Mouse (Mus musculus): Measurements from ENCODE around the gene Cog1. TPM values are rescaled to one million over a fixed set of nuclear protein-coding genes. Genes with fewer than 3 reads are reported as not detected.

Gene Cog1
- total RNA-seq, 4 experiments from 2014 or later, result 45.5 to 63.0 (median 54.6) TPM

DNA sequence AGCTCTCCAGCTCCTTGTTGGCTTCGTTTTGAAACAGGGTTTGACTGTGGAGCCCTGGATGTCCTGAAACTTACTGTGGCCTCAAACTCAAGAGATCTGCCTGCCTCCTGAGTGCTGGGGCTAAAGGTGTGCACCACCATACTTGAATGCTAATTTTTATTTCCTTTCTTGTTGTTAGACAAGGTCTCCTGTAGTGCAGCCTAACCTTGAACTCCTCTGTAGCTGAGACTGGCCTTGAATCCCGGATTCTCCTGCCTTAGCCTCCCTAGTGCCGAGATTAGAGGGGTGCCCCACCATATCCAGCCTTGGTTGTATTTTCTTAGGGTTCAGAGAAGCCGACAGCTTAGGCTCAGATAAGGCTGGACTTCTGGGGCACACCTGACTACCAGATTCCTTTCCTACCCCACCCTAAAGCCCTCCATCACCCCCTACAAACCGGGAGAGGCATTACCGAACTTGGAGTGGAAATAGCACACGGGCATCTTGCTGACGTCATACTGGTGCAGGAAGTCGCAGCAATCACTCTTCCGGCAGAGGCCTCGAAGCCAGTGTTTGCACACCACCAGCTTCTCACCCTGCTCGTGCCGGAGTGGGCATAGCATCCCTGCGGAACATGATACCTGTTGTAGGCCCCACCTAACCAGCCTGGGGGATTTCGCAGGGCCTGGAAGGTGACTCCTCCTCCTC is 57.1 kb downstream of the Cog1 start:
- DNase-seq, result no peak

DNA sequence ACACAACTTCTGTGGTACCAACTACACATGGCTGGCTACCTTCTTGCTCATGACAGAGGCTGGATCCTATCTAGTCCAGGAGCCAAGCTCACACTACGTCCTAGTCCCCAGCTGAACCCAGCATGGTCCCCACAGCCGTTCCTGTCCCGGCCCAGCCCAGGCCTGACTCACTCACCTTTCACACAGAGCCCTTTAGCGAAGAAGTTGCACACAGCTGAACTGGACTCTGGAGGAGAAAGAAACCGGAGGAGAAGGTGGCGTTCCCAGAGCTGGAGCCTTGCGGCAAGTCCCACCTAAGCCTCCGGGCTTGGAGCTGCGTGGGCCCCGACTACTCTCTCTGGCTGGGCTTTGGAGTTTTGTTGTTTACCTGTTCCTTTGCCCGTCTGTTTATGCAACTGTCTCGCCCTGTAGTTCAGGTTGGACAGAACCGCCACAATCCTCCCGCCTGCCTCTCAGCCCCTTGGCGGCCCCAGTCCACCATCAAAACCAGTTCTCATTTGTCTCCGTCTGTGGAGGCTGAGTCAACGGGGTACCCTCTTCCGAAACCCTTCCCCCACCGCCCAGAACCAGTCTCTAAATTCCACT is 59.8 kb downstream of the Cog1 start:
- no peak for DNase-seq

DNA sequence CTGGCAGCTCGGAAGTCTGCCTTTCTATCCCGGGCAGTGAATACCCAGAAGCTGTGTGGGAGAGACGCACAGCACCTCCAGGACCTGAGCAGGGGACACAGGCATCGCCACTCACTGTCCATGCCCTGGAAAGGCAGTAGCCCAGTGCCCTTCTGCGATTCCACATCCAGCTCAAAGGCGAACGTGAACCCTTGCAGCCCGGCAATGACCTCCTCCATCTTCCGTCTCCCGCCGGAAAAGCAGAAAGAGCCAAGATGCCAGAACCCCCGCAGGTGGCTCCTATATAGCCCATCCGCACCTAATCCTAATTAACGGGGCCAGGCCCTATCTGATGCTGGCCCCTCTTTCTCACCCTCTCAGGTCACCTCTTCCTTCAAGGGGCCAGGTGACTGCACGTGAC is 60.3 kb downstream of the Cog1 start:
- DNase-seq, result no peak

DNA sequence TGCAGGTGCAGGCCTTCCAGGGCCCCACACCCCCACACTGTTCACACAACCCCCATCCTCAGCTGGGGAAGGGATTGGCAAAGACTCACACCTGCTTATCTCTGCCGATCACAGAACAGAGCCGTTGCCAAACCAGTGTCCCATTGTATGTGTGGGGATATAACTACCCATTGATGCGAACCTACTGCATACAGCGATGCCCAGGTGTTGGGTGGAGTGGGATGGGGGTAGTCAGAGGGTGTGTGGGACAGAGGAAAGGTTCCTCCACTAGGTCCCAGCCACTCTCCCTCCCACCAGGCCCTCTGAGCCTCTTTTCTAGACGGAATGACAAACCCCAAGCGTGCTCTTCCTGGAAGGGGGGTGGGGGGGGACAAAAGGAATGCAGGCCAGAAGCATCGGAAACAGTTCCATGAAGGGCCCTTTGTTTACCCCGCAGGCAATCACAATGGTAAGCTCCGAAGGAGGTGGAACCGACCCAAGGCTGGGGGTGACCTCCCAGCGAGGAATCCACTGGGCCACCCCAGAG is 60.8 kb downstream of the Cog1 start, which contains the start of gene Cpsf4l:
TSS of gene Cpsf4l (minus strand) at position 287 of the 526 bp plus-strand sequence.
- no peak for DNase-seq

DNA sequence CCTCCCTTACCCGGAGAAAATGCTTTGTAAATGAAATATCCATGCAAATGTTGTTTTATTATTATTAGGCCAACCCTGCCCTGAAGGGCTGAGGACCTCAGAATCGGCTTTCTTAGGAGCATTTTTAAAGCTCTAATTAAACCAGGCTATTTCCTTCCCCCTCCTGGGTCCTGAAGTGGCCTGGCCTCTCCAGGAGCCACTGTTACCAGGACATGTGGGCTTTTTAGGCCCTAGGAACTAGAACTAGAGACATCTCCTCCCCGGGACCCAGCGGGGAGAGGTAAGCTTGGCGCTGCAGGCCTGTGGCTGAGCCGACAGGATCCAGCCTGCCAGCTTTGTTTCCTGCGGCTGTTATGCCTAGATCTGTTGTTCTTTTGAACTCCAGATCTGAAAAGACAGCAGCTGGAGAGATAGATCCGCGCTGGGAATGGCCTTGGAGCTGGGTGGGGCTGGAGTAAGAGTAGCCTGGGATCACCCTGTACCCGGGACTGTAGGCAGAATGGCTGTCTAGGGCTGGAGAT is 61.3 kb downstream of the Cog1 start:
- DNase-seq, result no peak

DNA sequence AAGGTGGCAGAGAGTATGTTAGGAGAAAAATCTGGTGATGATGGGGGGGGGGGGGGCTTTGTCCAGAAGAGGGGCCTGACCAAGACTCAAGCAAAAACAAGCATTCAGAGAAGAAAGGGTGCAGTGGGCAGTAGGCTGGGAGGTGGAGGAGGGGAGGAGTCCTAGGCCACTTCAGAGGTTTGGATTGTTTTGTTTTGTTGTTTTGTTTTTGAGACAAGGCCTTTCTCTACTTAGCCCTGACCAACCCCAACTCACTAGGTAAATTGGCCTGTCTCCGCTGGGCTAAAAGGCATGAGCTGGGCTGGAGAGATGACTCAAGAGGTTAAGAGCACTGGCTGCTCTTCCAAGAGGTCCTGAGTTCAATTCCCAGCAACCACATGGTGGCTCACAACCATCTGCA is 62.1 kb downstream of the Cog1 start:
- no peak for DNase-seq

DNA sequence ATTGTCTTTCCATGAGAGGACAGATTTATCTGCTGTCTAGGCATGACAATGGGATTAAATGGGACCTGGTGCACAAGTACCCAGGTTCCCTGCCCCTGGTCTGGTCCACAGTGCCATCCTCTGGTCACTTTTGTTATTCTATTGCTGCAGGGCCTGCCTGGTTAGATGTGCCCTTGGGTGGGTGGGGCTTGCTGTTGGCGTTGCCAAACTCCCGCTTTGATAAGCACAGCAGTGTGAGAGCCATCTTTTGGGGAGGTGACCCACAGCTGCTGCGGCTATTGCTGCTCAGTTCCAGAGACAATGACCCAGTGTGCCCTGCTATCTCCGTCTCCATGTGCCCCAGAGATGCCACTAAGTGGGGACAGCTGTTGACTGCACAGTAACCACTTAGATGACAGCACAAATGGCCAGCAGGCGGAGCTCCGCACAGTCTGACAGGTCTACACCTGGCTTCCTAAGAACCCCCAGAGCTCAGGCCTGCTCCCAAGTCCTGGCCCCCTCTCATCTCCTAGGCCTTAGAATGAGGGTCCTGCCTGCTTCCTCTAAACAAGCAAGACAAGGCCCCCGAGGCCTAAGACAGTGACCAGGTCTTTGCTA is 66.2 kb downstream of the Cog1 start:
- DNase-seq, result peak; percentile 69

DNA sequence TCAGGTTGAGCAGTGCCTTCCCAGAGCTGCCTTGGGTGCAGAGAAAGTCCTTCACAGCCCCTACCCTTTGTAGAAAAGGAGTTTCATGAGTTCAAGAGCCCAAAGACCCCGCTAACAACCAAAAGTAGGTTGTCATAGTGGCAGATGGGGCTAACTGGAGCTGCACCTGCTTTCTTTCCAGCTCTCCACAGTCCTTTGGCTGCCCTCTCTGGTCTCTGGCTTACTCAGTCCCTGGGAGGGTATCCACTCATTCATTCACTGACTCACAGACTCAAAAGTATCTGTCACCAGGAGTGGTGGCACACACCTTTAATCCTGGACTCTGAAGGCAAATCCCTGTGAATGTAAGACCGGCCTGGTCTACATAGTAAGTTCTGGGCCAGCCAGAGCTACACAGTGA is 67.2 kb downstream of the Cog1 start:
- no peak for DNase-seq

Other genes with a start within 250 kb of the Cog1 start
- gene Sstr2, start 29.8 kb upstream of the Cog1 start, total RNA-seq (2022), result 1 to 10 TPM; 1.3 to 6.2 (median 3.7) TPM
- 10 to 100 TPM; 32.5 to 40.2 (median 36.8) TPM for gene Slc39a11, start 910 bp downstream of the Cog1 start, total RNA-seq (2022)
- 10 to 100 TPM; 28.9 to 34.4 (median 31.0) TPM for gene Fam104a, start 35.0 kb downstream of the Cog1 start, total RNA-seq (2022)
- 10 to 100 TPM; 16.7 to 21.8 (median 18.1) TPM for gene D11Wsu47e, start 35.2 kb downstream of the Cog1 start, total RNA-seq (2022)
- gene Cpsf4l, start 60.8 kb downstream of the Cog1 start, total RNA-seq (2022), result under 1 TPM; 0.43 to 1.00 (median 0.75) TPM
- gene Cdc42ep4, start 102.7 kb downstream of the Cog1 start, total RNA-seq (2022), result 100 to 1,000 TPM in 2 of 4 experiments, 10 to 100 TPM in 2; 90.2 to 151 (median 111) TPM

Data from adrenal gland, adult 8-10 months (tissue).